Comparison of ENCODE assay signal across 17 mouse cellular contexts in genomic region chr17:83708256-83708655, GRCm38 (mm10). TPM values are rescaled to one million over a fixed set of nuclear protein-coding genes. Genes with fewer than 3 reads are reported as not detected.
A peak's percentile ranks its signal among the peaks of the same experiment; 100 is the strongest.
DNase-seq lines count a peak whose midpoint lies in the region; ATAC-seq and TF ChIP-seq lines count a peak whose summit lies in the region.
"Had no signal": no experiment of that assay in that cellular context is flagged by ENCODE, and none has a peak within 500 bp of the region (broad histone marks: within the 10 kb centered on the region; RNA-seq: fewer than 3 reads in every experiment).

No protein-coding gene starts in this region.

- H3K27me3 ChIP-seq in erythroblast, embryonic 14.5 days (ENCODE audit: control insufficient read depth) = no peaks in the 10 kb centered on the region
- H3K27me3 ChIP-seq in megakaryocyte, embryonic 14.5 days (replicated peaks) = no peaks in the 10 kb centered on the region
- H3K27me3 ChIP-seq in liver, postnatal 0 days (ENCODE audit: insufficient read depth, low read length) = no peaks in the 10 kb centered on the region
- H3K27me3 ChIP-seq: embryonic facial prominence, embryonic 12.5 days; forebrain, embryonic 13.5 days; midbrain, embryonic 15.5 days; Patski had no signal

- H3K36me3 ChIP-seq in erythroblast, embryonic 14.5 days (ENCODE audit: control insufficient read depth) = peaks cover 46% of the 10 kb centered on the region
- peaks cover 66% of the 10 kb centered on the region for H3K36me3 ChIP-seq in megakaryocyte, embryonic 14.5 days (replicated peaks; ENCODE audit: low read length)
- H3K36me3 ChIP-seq in liver, postnatal 0 days (replicated peaks; ENCODE audit: insufficient read depth, low read length) = peaks cover 16% of the 10 kb centered on the region; the same call in 1 of the 2 replicates
- H3K36me3 ChIP-seq: midbrain, embryonic 15.5 days had no signal

- H3K4me2 ChIP-seq in liver, postnatal 0 days (ENCODE audit: low read depth, low read length) = peak overlapping the region; percentile 99
- H3K4me2 ChIP-seq: embryonic facial prominence, embryonic 12.5 days; midbrain, embryonic 15.5 days had no signal

- no peak overlapping the region for H3K9ac ChIP-seq in liver, postnatal 0 days (replicated peaks)
- H3K9ac ChIP-seq: embryonic facial prominence, embryonic 12.5 days; forebrain, embryonic 13.5 days; midbrain, embryonic 15.5 days had no signal

- TF ChIP-seq EP300 in liver, postnatal 0 days (IDR thresholded peaks at IDR 0.05; ENCODE audit: low read depth) = no peak

- H3K9me3 ChIP-seq in erythroblast, embryonic 14.5 days (ENCODE audit: control insufficient read depth, low read length) = no peaks in the 10 kb centered on the region
- no peaks in the 10 kb centered on the region for H3K9me3 ChIP-seq in megakaryocyte, embryonic 14.5 days
- H3K9me3 ChIP-seq in liver, postnatal 0 days (ENCODE audit: low read length) = no peaks in the 10 kb centered on the region
- H3K9me3 ChIP-seq: embryonic facial prominence, embryonic 12.5 days; forebrain, embryonic 13.5 days; midbrain, embryonic 15.5 days had no signal

- 75% methylated on average over 10 of the region's 10 CpGs for WGBS in liver, postnatal 0 days (ENCODE audit: insufficient replicate concordance)

- H3K27ac ChIP-seq in liver, postnatal 0 days (ENCODE audit: low read depth) = peak overlapping the region; percentile 96
- H3K27ac ChIP-seq: embryonic facial prominence, embryonic 12.5 days; forebrain, embryonic 13.5 days; gastrocnemius, adult 2 months; heart, adult 2 months; midbrain, embryonic 15.5 days had no signal

- peaks cover 52% of the 10 kb centered on the region for H3K4me1 ChIP-seq in erythroblast, embryonic 14.5 days (ENCODE audit: control insufficient read depth)
- peaks cover 79% of the 10 kb centered on the region for H3K4me1 ChIP-seq in megakaryocyte, embryonic 14.5 days
- H3K4me1 ChIP-seq in liver, postnatal 0 days (ENCODE audit: insufficient read depth) = peaks cover 22% of the 10 kb centered on the region

- no peak for TF ChIP-seq CTCF in liver, postnatal 0 days (IDR thresholded peaks at IDR 0.05; ENCODE audit: low read depth)

- H3K4me3 ChIP-seq in erythroblast, embryonic 14.5 days (replicated peaks) = peak overlapping the region; percentile 97
- peak overlapping the region; percentile 96 for H3K4me3 ChIP-seq in megakaryocyte, embryonic 14.5 days (replicated peaks)
- no peak overlapping the region for H3K4me3 ChIP-seq in liver, postnatal 0 days (ENCODE audit: low read depth, low read length)
- H3K4me3 ChIP-seq: embryonic facial prominence, embryonic 12.5 days; forebrain, embryonic 13.5 days; gastrocnemius, adult 2 months; heart, adult 2 months; midbrain, embryonic 15.5 days had no signal

- ATAC-seq in erythroblast, adult 5-6 weeks (replicated peaks; ENCODE audit: low FRiP score, poor library complexity, severe bottlenecking) = no peak
- no peak for ATAC-seq in megakaryocyte, adult 5-6 weeks (ENCODE audit: poor library complexity, severe bottlenecking)
- ATAC-seq in activated CD4-positive, CD25-positive, alpha-beta regulatory T cell, adult 4 months = peak; percentile 32
- no peak for ATAC-seq in liver, postnatal 0 days
- ATAC-seq: forebrain, embryonic 13.5 days; intestine, embryonic 16.5 days; midbrain, embryonic 15.5 days; Patski had no signal

- no peak for DNase-seq in liver, postnatal 0 days
- DNase-seq in adrenal gland, adult 2 months = no peak
- no peak for DNase-seq in left cerebral cortex, adult 9 months (ENCODE audit: low spot score in 2 of 2)
- DNase-seq: gastrocnemius, adult 2 months; heart, adult 2 months; kidney, postnatal 10 days; right cerebral cortex, postnatal 4 days had no signal

RNA-seq across cellular contexts. Expression of gene Mta3, which starts 2.3 kb away (rescaled TPM):
- polyA plus RNA-seq in erythroblast, embryonic 14.5 days (2012) = 12.9 and 13.5 TPM in 2 replicates
- total RNA-seq in erythroblast, adult 5-6 weeks (2015; ENCODE audit: low replicate concordance) = 59.2 and 64.6 TPM in 2 replicates
- 52.6 and 67.6 TPM in 2 replicates for total RNA-seq in erythroblast, adult 5-6 weeks (2017; ENCODE audit: low replicate concordance)
- polyA plus RNA-seq in megakaryocyte, embryonic 14.5 days (2012; ENCODE audit: insufficient read depth, low replicate concordance) = 183 and 216 TPM in 2 replicates
- 79.2 and 84.9 TPM in 2 replicates for total RNA-seq in megakaryocyte, adult 5-6 weeks (2015)
- total RNA-seq in megakaryocyte, adult 5-6 weeks (2017) = 65.7 and 74.1 TPM in 2 replicates
- polyA plus RNA-seq in activated CD4-positive, CD25-positive, alpha-beta regulatory T cell, adult 4 months (2017; shearing (Covaris generic)) = 10 to 100 TPM; 73.0 to 86.2 TPM
- 26.1 and 28.1 TPM in 2 replicates for polyA plus RNA-seq in liver, postnatal 0 days (2015; fragmentation: Nextera tagmentation; extraction: Ambion mirVana)
- 10 to 100 TPM; 71.1 to 80.0 TPM for total RNA-seq in adrenal gland, adult 2 months (2021)
- polyA plus RNA-seq in adrenal gland, adult 2 months (2012; rRNA removed) = 55.9 and 59.6 TPM in 2 replicates
